Mouse (Mus musculus) small intestine, adult 2 months (tissue): ENCODE results near the gene Wfdc2. TPM values are rescaled to one million over a fixed set of nuclear protein-coding genes. Genes with fewer than 3 reads are reported as not detected.

Experiments used
- H3K27ac ChIP-seq: fragments of 200-500 bp; 2 replicates; pipeline ENCODE4 v1.5.1; 2012; ENCODE audit warnings: low read depth, low read length, control low read depth, inconsistent platforms; ENCODE audit not compliant: insufficient read depth
- H3K27me3 ChIP-seq: fragments of 200-500 bp; 2 replicates; pipeline ENCODE4 v1.6.1; 2012; ENCODE audit warnings: mild to moderate bottlenecking, moderate library complexity, low read length, inconsistent platforms; ENCODE audit not compliant: control insufficient read depth, insufficient read depth
- H3K36me3 ChIP-seq: fragments of 200-500 bp; 2 replicates; pipeline ENCODE4 v1.6.1; 2012; ENCODE audit warnings: mild to moderate bottlenecking, low read length, control low read depth, inconsistent platforms; ENCODE audit not compliant: control insufficient read depth, insufficient read depth
- H3K4me1 ChIP-seq: fragments of 200-500 bp; 2 replicates; pipeline ENCODE4 v1.6.1; 2012; ENCODE audit warnings: low read length, inconsistent platforms, mixed read lengths; ENCODE audit not compliant: control insufficient read depth, insufficient read depth, insufficient read length
- H3K4me3 ChIP-seq: fragments of 200-500 bp; 2 replicates; pipeline ENCODE4 v1.5.1; 2012; ENCODE audit warnings: low read depth, mild to moderate bottlenecking, control low read depth, inconsistent platforms, low read length, moderate library complexity
- CTCF ChIP-seq: fragments of 200-500 bp; IDR thresholded peaks from 2 replicates; pipeline ENCODE4 v1.5.1; 2012; ENCODE audit warnings: low read depth, mild to moderate bottlenecking, control low read depth, inconsistent platforms, low read length, moderate library complexity, mixed read lengths; ENCODE audit not compliant: insufficient replicate concordance, insufficient read length; ENCODE audit errors: extremely low read depth
- POLR2A ChIP-seq: fragments of 200-500 bp; IDR thresholded peaks from 2 replicates; pipeline ENCODE4 v1.6.1; 2012; ENCODE audit warnings: low read depth, mild to moderate bottlenecking, control low read depth, inconsistent platforms, low read length, moderate library complexity
- WGBS: fragments of 180-500 bp; shearing (Covaris S2); methylation state at CpG from one replicate; pipeline ENCODE4 v1.1.7; 2018; 5-methylcytosine and 5-hydroxymethylcytosine counted together
- polyA plus RNA-seq: library from polyadenylated mRNA; depleted of rRNA; stranded (reverse); fragments of >200 nt; gene quantifications from 2 replicates; pipeline ENCODE4 v1.2.3, GENCODE M21; 2012

The Wfdc2 gene
- polyA plus RNA-seq, 1 experiment: 3.2 TPM

DNA sequence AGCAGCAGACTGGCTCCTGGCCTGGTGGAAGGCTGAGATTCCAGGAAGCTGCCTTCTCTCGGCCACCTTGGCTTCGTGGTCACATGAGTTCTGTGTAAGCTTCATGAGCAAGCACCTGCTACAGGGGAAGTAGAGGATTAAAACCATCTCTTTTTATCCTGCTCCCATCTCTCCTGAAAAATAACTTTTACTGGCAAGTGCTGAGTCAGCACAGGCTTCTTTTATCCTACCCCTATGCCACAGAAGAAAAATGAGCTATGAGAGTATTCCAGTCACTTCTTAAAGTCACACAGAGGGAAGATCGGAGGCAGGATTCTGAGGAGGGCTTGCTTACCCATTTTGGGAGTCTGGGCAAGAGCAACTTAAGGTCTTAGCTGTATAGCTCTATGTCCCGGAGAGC is 25.2 kb upstream of the Wfdc2 start:
- Histone ChIP-seq H3K27me3 (peaks cover 4% of the 10 kb centered on the region; the same call in 1 of the 2 replicates), H3K27ac (no peak overlapping the region), H3K4me3 (no peak overlapping the region), H3K4me1 (peaks cover 3% of the 10 kb centered on the region; the same call in 1 of the 2 replicates), H3K36me3 (no peaks in the 10 kb centered on the region)
- WGBS: 63% methylated on average over 4 of the region's 4 CpGs
- TF ChIP-seq POLR2A (no peak), CTCF (no peak)

DNA sequence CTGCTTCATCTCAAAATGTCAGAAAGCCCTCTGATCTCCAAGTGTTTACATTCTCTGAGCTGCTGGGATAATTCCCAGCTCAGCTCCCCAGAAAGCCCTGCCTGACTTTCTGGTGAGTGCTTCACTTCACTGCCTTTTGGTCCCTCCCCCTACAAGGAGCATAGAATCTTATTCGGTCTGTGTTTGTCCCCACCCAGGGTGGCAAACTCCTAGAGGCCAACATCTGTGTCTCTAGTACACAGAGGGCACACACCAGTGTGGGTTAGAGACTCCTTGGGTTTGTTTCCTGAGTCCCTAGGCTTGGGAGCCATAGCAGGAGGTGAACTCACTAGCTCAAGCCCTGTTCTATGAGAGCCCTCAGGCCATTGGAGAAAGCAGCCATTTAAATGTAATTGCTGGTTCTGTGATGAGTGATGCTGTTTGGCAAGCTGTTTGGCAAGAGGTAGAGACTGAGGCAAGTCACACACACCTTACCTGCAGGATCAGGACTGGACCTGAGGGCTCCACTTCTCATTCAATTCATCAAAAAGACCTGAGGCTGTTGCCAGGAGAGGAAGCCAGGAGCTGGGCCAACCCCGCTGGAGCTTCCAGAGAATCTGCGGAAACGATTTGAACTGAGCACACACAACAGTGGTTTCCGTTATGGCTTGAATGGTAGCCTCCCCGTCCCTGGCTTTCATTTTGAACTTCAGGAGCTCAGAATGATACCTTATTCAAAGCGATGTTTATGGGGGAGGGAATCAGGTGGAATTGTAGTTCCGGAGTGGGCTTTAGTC is 21.4 kb upstream of the Wfdc2 start:
- WGBS: 34% methylated on average over 8 of the region's 8 CpGs

DNA sequence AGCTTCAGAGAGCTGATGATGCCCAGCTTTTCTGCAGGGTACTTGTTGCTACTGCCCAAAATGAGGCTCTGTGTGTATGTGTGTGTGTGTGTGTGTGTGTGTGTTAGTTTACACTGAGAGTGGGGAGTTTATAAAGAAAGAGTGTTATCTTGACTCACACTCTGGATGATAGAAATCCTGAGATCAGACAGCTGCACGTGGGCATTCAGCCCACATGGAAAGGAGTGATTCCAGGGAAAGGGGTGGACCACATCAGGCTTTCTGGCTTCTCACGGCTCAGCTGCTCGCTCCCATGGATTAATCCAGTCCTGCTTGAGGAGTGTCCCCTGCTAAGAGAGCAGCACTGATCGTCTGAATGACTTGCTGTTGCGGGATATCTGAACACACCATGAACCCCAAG is 20.1 kb upstream of the Wfdc2 start:
- peaks cover 4% of the 10 kb centered on the region; the same call in 1 of the 2 replicates for H3K27me3 ChIP-seq
- peaks cover 3% of the 10 kb centered on the region; the same call in 1 of the 2 replicates for H3K4me1 ChIP-seq
- no peak overlapping the region for H3K27ac ChIP-seq
- WGBS: 67% methylated on average over 5 of the region's 5 CpGs
- TF ChIP-seq CTCF: no peak
- no peak for TF ChIP-seq POLR2A
- no peak overlapping the region for H3K4me3 ChIP-seq
- no peaks in the 10 kb centered on the region for H3K36me3 ChIP-seq

More for the DNA sequence above, 21.4 kb upstream of the Wfdc2 start:
- H3K4me1 ChIP-seq: peaks cover 3% of the 10 kb centered on the region; the same call in 1 of the 2 replicates
- no peak overlapping the region for H3K4me3 ChIP-seq
- TF ChIP-seq POLR2A (no peak), CTCF (no peak)
- H3K36me3 ChIP-seq: no peaks in the 10 kb centered on the region
- H3K27me3 ChIP-seq: peaks cover 4% of the 10 kb centered on the region; the same call in 1 of the 2 replicates
- H3K27ac ChIP-seq: peak overlapping the region; percentile 15; the same call in 1 of the 2 replicates

DNA sequence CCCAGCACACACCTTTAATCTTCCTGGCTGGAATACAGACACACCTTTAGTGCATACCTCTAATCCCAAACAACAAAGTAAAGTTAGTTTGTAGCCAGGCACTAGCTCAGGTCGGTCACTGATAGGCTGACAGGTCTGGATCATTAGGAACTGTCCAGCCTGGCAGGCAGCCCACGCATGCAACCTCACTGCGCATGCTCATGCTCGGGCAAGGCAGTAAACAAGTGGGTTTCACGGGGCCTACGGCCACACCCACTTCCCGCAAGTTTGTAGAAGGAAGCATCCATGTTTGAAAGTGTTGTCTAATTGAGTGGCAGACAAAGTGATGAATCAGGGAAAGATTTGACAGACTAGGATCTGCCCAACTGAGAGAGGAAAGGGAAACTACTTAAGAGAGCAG is 19.6 kb upstream of the Wfdc2 start:
- Histone ChIP-seq H3K27ac (no peak overlapping the region), H3K4me3 (no peak overlapping the region), H3K4me1 (peaks cover 3% of the 10 kb centered on the region; the same call in 1 of the 2 replicates), H3K27me3 (peaks cover 4% of the 10 kb centered on the region; the same call in 1 of the 2 replicates), H3K36me3 (no peaks in the 10 kb centered on the region)
- TF ChIP-seq CTCF: no peak
- no peak for TF ChIP-seq POLR2A
- WGBS: 78% methylated on average over 7 of the region's 7 CpGs

GRCm38 (mm10) chr2:164543745-164544144 is 18.5 kb upstream of the Wfdc2 start:
- no peak overlapping the region for H3K4me3 ChIP-seq
- no peak overlapping the region for H3K27ac ChIP-seq
- peaks cover 3% of the 10 kb centered on the region; the same call in 1 of the 2 replicates for H3K4me1 ChIP-seq
- peaks cover 4% of the 10 kb centered on the region; the same call in 1 of the 2 replicates for H3K27me3 ChIP-seq
- no peaks in the 10 kb centered on the region for H3K36me3 ChIP-seq
- TF ChIP-seq POLR2A: no peak
- no peak for TF ChIP-seq CTCF
- WGBS: 66% methylated on average over 2 of the region's 2 CpGs

GRCm38 (mm10) chr2:164544454-164545097 is 17.6 kb upstream of the Wfdc2 start:
- TF ChIP-seq POLR2A (no peak), CTCF (no peak)
- no peak overlapping the region for H3K27ac ChIP-seq
- no peak overlapping the region for H3K4me3 ChIP-seq
- H3K36me3 ChIP-seq: no peaks in the 10 kb centered on the region
- WGBS: 26% methylated on average over 5 of the region's 5 CpGs
- H3K4me1 ChIP-seq: peaks cover 3% of the 10 kb centered on the region; the same call in 1 of the 2 replicates
- H3K27me3 ChIP-seq: peaks cover 4% of the 10 kb centered on the region; the same call in 1 of the 2 replicates

DNA sequence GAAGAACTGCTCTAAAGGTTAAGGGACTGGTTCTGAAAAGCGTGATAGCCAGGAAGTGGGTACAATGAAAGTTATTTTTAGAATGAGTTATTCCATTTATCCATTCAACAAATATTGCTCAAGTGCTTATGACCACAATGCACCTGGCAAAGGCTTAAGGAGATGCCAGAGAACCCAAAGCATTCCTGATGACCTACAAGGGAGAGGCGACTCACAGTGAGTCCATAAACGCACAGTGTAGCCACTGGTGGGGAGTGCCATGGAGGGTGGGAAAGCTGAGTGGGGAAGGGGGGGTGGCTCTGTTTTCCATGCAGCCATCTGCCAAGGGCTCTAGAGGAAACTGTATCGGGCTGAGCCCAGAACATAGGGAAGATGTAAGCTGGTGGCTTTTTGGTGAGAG is 12.9 kb upstream of the Wfdc2 start:
- H3K4me1 ChIP-seq: no peaks in the 10 kb centered on the region

More for the DNA sequence above, 12.9 kb upstream of the Wfdc2 start:
- H3K4me3 ChIP-seq: no peak overlapping the region
- no peaks in the 10 kb centered on the region for H3K36me3 ChIP-seq
- no peak overlapping the region for H3K27ac ChIP-seq
- H3K27me3 ChIP-seq: no peaks in the 10 kb centered on the region
- TF ChIP-seq POLR2A: no peak
- TF ChIP-seq CTCF: no peak
- WGBS: 17% methylated on average over 4 of the region's 4 CpGs
